Mouse (Mus musculus): ENCODE measurements at regions not wholly inside any gene's neighbourhood (a gene's known extent, or its start where the extent isn't known, plus 50 kb on each side); places are given as distances from the start of the nearest gene placed in this dataset.

- no peaks in the 10 kb centered on the region for H3K36me3 ChIP-seq (ENCODE audit: control insufficient read depth, insufficient read depth, low read length, poor library complexity, severe bottlenecking)
- no peak overlapping the region for H3K9ac ChIP-seq (ENCODE audit: insufficient read depth, low read depth, low read length, poor library complexity, severe bottlenecking)
- H3K27ac ChIP-seq (ENCODE audit: insufficient read depth, low read depth, low read length, poor library complexity, severe bottlenecking), result no peak overlapping the region
- no peaks in the 10 kb centered on the region for H3K4me1 ChIP-seq (ENCODE audit: control insufficient read depth in 2 of 2, insufficient read depth in 2 of 2, low read length in 2 of 2, poor library complexity in 1 of 2)
- TF ChIP-seq HCFC1 (IDR thresholded peaks at IDR 0.05; ENCODE audit: borderline replicate concordance, insufficient read depth, low read length), result no peak
- TF ChIP-seq ZC3H11A (IDR thresholded peaks at IDR 0.05; ENCODE audit: borderline replicate concordance, low read depth, low read length), result no peak
- TF ChIP-seq MAFK (IDR thresholded peaks at IDR 0.05; ENCODE audit: insufficient read depth, low read depth, low read length), result no peak
- TF ChIP-seq ZNF384 (IDR thresholded peaks at IDR 0.05; ENCODE audit: low read depth, low read length), result no peak
- no peak for TF ChIP-seq CHD2 (IDR thresholded peaks at IDR 0.05; ENCODE audit: low read depth, low read length)
- H3K4me3 ChIP-seq (ENCODE audit: insufficient read depth in 1 of 2, low read depth in 1 of 2, low read length in 2 of 2, poor library complexity in 1 of 2, severe bottlenecking in 1 of 2), result no peak overlapping the region
- no peak for DNase-seq (ENCODE audit: low read depth, low spot score)
- in situ Hi-C loops (cut with MboI; ENCODE audit: low sequenced_read_pairs in 2 of 2, unreplicated experiment in 2 of 2), result no loop called here
- H3K9me3 ChIP-seq (ENCODE audit: control insufficient read depth, insufficient read depth, low read depth, low read length), result no peaks in the 10 kb centered on the region
Measured at GRCm38 (mm10) chr4:56178844-56179481, 560.9 kb upstream of the Gm26657 start.

- Histone ChIP-seq H3K9ac (ENCODE audit: insufficient read depth, low read depth, low read length, poor library complexity, severe bottlenecking) (no peak overlapping the region), H3K9me3 (ENCODE audit: control insufficient read depth, insufficient read depth, low read depth, low read length) (no peaks in the 10 kb centered on the region), H3K36me3 (ENCODE audit: control insufficient read depth, insufficient read depth, low read length, poor library complexity, severe bottlenecking) (no peaks in the 10 kb centered on the region), H3K27ac (ENCODE audit: insufficient read depth, low read depth, low read length, poor library complexity, severe bottlenecking) (no peak overlapping the region), H3K4me1 (ENCODE audit: control insufficient read depth in 2 of 2, insufficient read depth in 2 of 2, low read length in 2 of 2, poor library complexity in 1 of 2) (no peaks in the 10 kb centered on the region), H3K4me3 (ENCODE audit: insufficient read depth in 1 of 2, low read depth in 1 of 2, low read length in 2 of 2, poor library complexity in 1 of 2, severe bottlenecking in 1 of 2) (no peak overlapping the region)
- in situ Hi-C loops (cut with MboI; ENCODE audit: low sequenced_read_pairs in 2 of 2, unreplicated experiment in 2 of 2), result no loop called here
- DNase-seq (ENCODE audit: low read depth, low spot score), result no peak
- TF ChIP-seq ZNF384 (IDR thresholded peaks at IDR 0.05; ENCODE audit: low read depth, low read length), result no peak
- TF ChIP-seq HCFC1 (IDR thresholded peaks at IDR 0.05; ENCODE audit: borderline replicate concordance, insufficient read depth, low read length), result no peak
- TF ChIP-seq MAFK (IDR thresholded peaks at IDR 0.05; ENCODE audit: insufficient read depth, low read depth, low read length), result no peak
- no peak for TF ChIP-seq CHD2 (IDR thresholded peaks at IDR 0.05; ENCODE audit: low read depth, low read length)
- TF ChIP-seq ZC3H11A (IDR thresholded peaks at IDR 0.05; ENCODE audit: borderline replicate concordance, low read depth, low read length), result no peak
Measured at GRCm38 (mm10) chr4:56161257-56161594, 578.6 kb upstream of the Gm26657 start.

- Histone ChIP-seq H3K9ac (ENCODE audit: insufficient read depth, low read depth, low read length, poor library complexity, severe bottlenecking) (no peak overlapping the region), H3K4me3 (ENCODE audit: insufficient read depth in 1 of 2, low read depth in 1 of 2, low read length in 2 of 2, poor library complexity in 1 of 2, severe bottlenecking in 1 of 2) (no peak overlapping the region), H3K27ac (ENCODE audit: insufficient read depth, low read depth, low read length, poor library complexity, severe bottlenecking) (no peak overlapping the region), H3K9me3 (ENCODE audit: control insufficient read depth, insufficient read depth, low read depth, low read length) (no peaks in the 10 kb centered on the region), H3K36me3 (ENCODE audit: control insufficient read depth, insufficient read depth, low read length, poor library complexity, severe bottlenecking) (no peaks in the 10 kb centered on the region), H3K4me1 (ENCODE audit: control insufficient read depth in 2 of 2, insufficient read depth in 2 of 2, low read length in 2 of 2, poor library complexity in 1 of 2) (no peaks in the 10 kb centered on the region)
- TF ChIP-seq HCFC1 (IDR thresholded peaks at IDR 0.05; ENCODE audit: borderline replicate concordance, insufficient read depth, low read length) (no peak), CHD2 (IDR thresholded peaks at IDR 0.05; ENCODE audit: low read depth, low read length) (no peak), ZNF384 (IDR thresholded peaks at IDR 0.05; ENCODE audit: low read depth, low read length) (no peak), MAFK (IDR thresholded peaks at IDR 0.05; ENCODE audit: insufficient read depth, low read depth, low read length) (no peak), ZC3H11A (IDR thresholded peaks at IDR 0.05; ENCODE audit: borderline replicate concordance, low read depth, low read length) (no peak)
- in situ Hi-C loops (cut with MboI; ENCODE audit: low sequenced_read_pairs in 2 of 2, unreplicated experiment in 2 of 2), result no loop called here
- no peak for DNase-seq (ENCODE audit: low read depth, low spot score)
Measured at GRCm38 (mm10) chr4:56160551-56161256, 579.2 kb upstream of the Gm26657 start.

- in situ Hi-C loops (cut with MboI; ENCODE audit: low sequenced_read_pairs in 2 of 2, unreplicated experiment in 2 of 2), result no loop called here
- no peak overlapping the region for H3K9ac ChIP-seq (ENCODE audit: insufficient read depth, low read depth, low read length, poor library complexity, severe bottlenecking)
Measured at GRCm38 (mm10) chr4:56157521-56158065, 582.3 kb upstream of the Gm26657 start.

More at GRCm38 (mm10) chr4:56157521-56158065, 582.3 kb upstream of the Gm26657 start:
- H3K4me3 ChIP-seq (ENCODE audit: insufficient read depth in 1 of 2, low read depth in 1 of 2, low read length in 2 of 2, poor library complexity in 1 of 2, severe bottlenecking in 1 of 2), result no peak overlapping the region
- no peak for DNase-seq (ENCODE audit: low read depth, low spot score)
- no peak overlapping the region for H3K27ac ChIP-seq (ENCODE audit: insufficient read depth, low read depth, low read length, poor library complexity, severe bottlenecking)
- no peaks in the 10 kb centered on the region for H3K4me1 ChIP-seq (ENCODE audit: control insufficient read depth in 2 of 2, insufficient read depth in 2 of 2, low read length in 2 of 2, poor library complexity in 1 of 2)
- no peaks in the 10 kb centered on the region for H3K9me3 ChIP-seq (ENCODE audit: control insufficient read depth, insufficient read depth, low read depth, low read length)
- TF ChIP-seq CHD2 (IDR thresholded peaks at IDR 0.05; ENCODE audit: low read depth, low read length), result no peak
- no peaks in the 10 kb centered on the region for H3K36me3 ChIP-seq (ENCODE audit: control insufficient read depth, insufficient read depth, low read length, poor library complexity, severe bottlenecking)
